Mouse (Mus musculus) CH12.LX (cell line): ENCODE measurements at regions not wholly inside any gene's neighbourhood (a gene's known extent, or its start where the extent isn't known, plus 50 kb on each side); places are given as distances from the start of the nearest gene placed in this dataset.

Experiments
- DNase-seq: peaks from one replicate; pipeline ENCODE4 v3.0.0-alpha.2; 2013; ENCODE audit errors: extremely low read depth
- H3K27ac ChIP-seq: 2 replicates; pipeline ENCODE4 v1.5.1; 2012; ENCODE audit warnings: low read depth, mild to moderate bottlenecking, control low read depth, moderate library complexity; ENCODE audit not compliant: insufficient read depth
- H3K27me3 ChIP-seq: replicated peaks from 2 replicates; pipeline ENCODE3; 2012; ENCODE audit warnings: inconsistent platforms
- H3K36me3 ChIP-seq, 2 experiments: replicated peaks in 1 of 2; 2 replicates each; pipeline versions ENCODE3 to v1.6.1; 2012; ENCODE audit warnings: inconsistent platforms in 1 of 2, low read length in 1 of 2, mild to moderate bottlenecking in 1 of 2, mixed read lengths in 1 of 2, moderate library complexity in 1 of 2; ENCODE audit not compliant: control insufficient read depth in 1 of 2, insufficient read depth in 1 of 2
- H3K4me1 ChIP-seq, 2 experiments: 2 replicates each; pipeline ENCODE4 v1.6.1; 2012; ENCODE audit warnings: inconsistent platforms in 1 of 2, moderate library complexity in 1 of 2; ENCODE audit not compliant: insufficient read depth in 2 of 2, control insufficient read depth in 1 of 2
- H3K4me2 ChIP-seq: 2 replicates; pipeline ENCODE4 v1.6.1; 2012; ENCODE audit warnings: low read depth, mild to moderate bottlenecking, control low read depth; ENCODE audit not compliant: poor library complexity, insufficient read depth, severe bottlenecking
- H3K4me3 ChIP-seq, 3 experiments: fragments of 150-350 bp in 1 of 3; sonication (generic) in 1 of 3; replicated peaks in 1 of 3; 2 replicates each; pipeline versions ENCODE3 to v1.5.1; 2011 to 2012; ENCODE audit warnings: low read depth in 2 of 3, low read length in 2 of 3, mild to moderate bottlenecking in 2 of 3, moderate library complexity in 2 of 3, control low read depth in 1 of 3, improper control_type of control experiment in 1 of 3, inconsistent platforms in 1 of 3, mixed read lengths in 1 of 3; ENCODE audit not compliant: poor library complexity in 1 of 3
- H3K79me2 ChIP-seq: replicated peaks from 2 replicates; pipeline ENCODE4 v1.6.1; 2012; ENCODE audit warnings: mild to moderate bottlenecking, moderate library complexity; ENCODE audit not compliant: control insufficient read depth, poor library complexity, insufficient read depth, severe bottlenecking; ENCODE audit errors: extremely low read depth
- H3K9ac ChIP-seq: 2 replicates; pipeline ENCODE4 v1.6.1; 2012; ENCODE audit warnings: low read depth, mild to moderate bottlenecking, control low read depth, moderate library complexity; ENCODE audit not compliant: insufficient read depth
- H3K9me3 ChIP-seq: replicated peaks from 2 replicates; pipeline ENCODE3; 2012; ENCODE audit warnings: low read length, inconsistent platforms, mixed read lengths
- BHLHE40 ChIP-seq: IDR thresholded peaks from 2 replicates; pipeline ENCODE4 v1.6.1; 2011; ENCODE audit warnings: mild to moderate bottlenecking, low read depth, low read length, improper control_type of control experiment
- CHD1 ChIP-seq: IDR thresholded peaks from 2 replicates; pipeline ENCODE4 v1.6.1; 2012; ENCODE audit warnings: low read depth, low read length, improper control_type of control experiment, inconsistent platforms
- CHD2 ChIP-seq: IDR thresholded peaks from 2 replicates; pipeline ENCODE4 v1.6.1; 2011; ENCODE audit warnings: low read length, improper control_type of control experiment
- CTCF ChIP-seq, 2 experiments: IDR thresholded peaks in 1 of 2; conservative IDR thresholded peaks in 1 of 2; 2 replicates each; pipeline ENCODE4 v1.5.1; 2011 to 2012; ENCODE audit warnings: low read depth in 2 of 2, low read length in 2 of 2, improper control_type of control experiment in 1 of 2, inconsistent platforms in 1 of 2, mild to moderate bottlenecking in 1 of 2, moderate library complexity in 1 of 2
- E2F4 ChIP-seq: IDR thresholded peaks from 2 replicates; pipeline ENCODE4 v1.6.1; 2011; ENCODE audit warnings: low read depth, low read length, improper control_type of control experiment; ENCODE audit not compliant: insufficient replicate concordance
- EP300 ChIP-seq: IDR thresholded peaks from 2 replicates; pipeline ENCODE4 v1.6.1; 2011; ENCODE audit warnings: low read length, improper control_type of control experiment
- ETS1 ChIP-seq: conservative IDR thresholded peaks from 2 replicates; pipeline ENCODE4 v1.6.1; 2012; ENCODE audit warnings: low read depth, mild to moderate bottlenecking, inconsistent platforms, low read length, improper control_type of control experiment, moderate library complexity
- GABPA ChIP-seq: IDR thresholded peaks from 2 replicates; pipeline ENCODE4 v1.6.1; 2012; ENCODE audit warnings: low read depth, low read length, improper control_type of control experiment, inconsistent platforms; ENCODE audit not compliant: insufficient replicate concordance
- HCFC1 ChIP-seq: IDR thresholded peaks from 2 replicates; pipeline ENCODE4 v1.6.1; 2012; ENCODE audit warnings: low read depth, mild to moderate bottlenecking, inconsistent platforms, low read length, improper control_type of control experiment
- IRF4 ChIP-seq: IDR thresholded peaks from 2 replicates; pipeline ENCODE4 v1.6.1; 2014; ENCODE audit warnings: low read depth, mild to moderate bottlenecking, inconsistent platforms, low read length, improper control_type of control experiment
- KAT2A ChIP-seq: IDR thresholded peaks from 2 replicates; pipeline ENCODE4 v1.6.1; 2012; ENCODE audit warnings: low read length, improper control_type of control experiment, inconsistent platforms; ENCODE audit not compliant: insufficient replicate concordance
- MAFK ChIP-seq: IDR thresholded peaks from 2 replicates; pipeline ENCODE4 v1.6.1; 2011; ENCODE audit warnings: low read length, improper control_type of control experiment; ENCODE audit not compliant: insufficient replicate concordance
- MAX ChIP-seq: IDR thresholded peaks from 2 replicates; pipeline ENCODE4 v1.6.1; 2011; ENCODE audit warnings: low read length, improper control_type of control experiment
- MAZ ChIP-seq: IDR thresholded peaks from 2 replicates; pipeline ENCODE4 v1.6.1; 2012; ENCODE audit warnings: low read depth, mild to moderate bottlenecking, inconsistent platforms, low read length, improper control_type of control experiment, moderate library complexity
- MEF2A ChIP-seq: IDR thresholded peaks from 2 replicates; pipeline ENCODE4 v1.6.1; 2014; ENCODE audit warnings: low read depth, mild to moderate bottlenecking, inconsistent platforms, low read length, improper control_type of control experiment, borderline replicate concordance
- MYC ChIP-seq: IDR thresholded peaks from 2 replicates; pipeline ENCODE4 v1.6.1; 2011; ENCODE audit warnings: low read depth, mild to moderate bottlenecking, improper control_type of control experiment, low read length
- NELFE ChIP-seq: IDR thresholded peaks from 2 replicates; pipeline ENCODE4 v1.6.1; 2011; ENCODE audit warnings: low read depth, low read length, improper control_type of control experiment
- NRF1 ChIP-seq: IDR thresholded peaks from 2 replicates; pipeline ENCODE4 v1.6.1; 2014; ENCODE audit warnings: low read depth, mild to moderate bottlenecking, inconsistent platforms, low read length, improper control_type of control experiment, moderate library complexity
- PAX5 ChIP-seq: IDR thresholded peaks from 2 replicates; pipeline ENCODE4 v1.6.1; 2012; ENCODE audit warnings: low read length, inconsistent platforms, mixed read lengths
- POLR2AphosphoS2 ChIP-seq: IDR thresholded peaks from 2 replicates; pipeline ENCODE4 v1.6.1; 2011; ENCODE audit warnings: low read depth, low read length, improper control_type of control experiment
- RAD21 ChIP-seq: IDR thresholded peaks from 2 replicates; pipeline ENCODE4 v1.6.1; 2011; ENCODE audit warnings: low read depth, mild to moderate bottlenecking, low read length, improper control_type of control experiment, moderate library complexity
- RCOR1 ChIP-seq: conservative IDR thresholded peaks from 2 replicates; pipeline ENCODE4 v1.6.1; 2012; ENCODE audit warnings: low read depth, mild to moderate bottlenecking, inconsistent platforms, low read length, improper control_type of control experiment
- SMC3 ChIP-seq: IDR thresholded peaks from 2 replicates; pipeline ENCODE4 v1.6.1; 2011; ENCODE audit warnings: low read depth, low read length, improper control_type of control experiment
- TCF12 ChIP-seq: IDR thresholded peaks from 2 replicates; pipeline ENCODE4 v1.6.1; 2014; ENCODE audit warnings: low read depth, mild to moderate bottlenecking, inconsistent platforms, low read length, improper control_type of control experiment
- UBTF ChIP-seq: IDR thresholded peaks from 2 replicates; pipeline ENCODE4 v1.6.1; 2012; ENCODE audit warnings: low read depth, mild to moderate bottlenecking, inconsistent platforms, low read length, improper control_type of control experiment, moderate library complexity
- USF1 ChIP-seq: IDR thresholded peaks from 2 replicates; pipeline ENCODE4 v1.6.1; 2014; ENCODE audit warnings: low read depth, mild to moderate bottlenecking, inconsistent platforms, low read length, improper control_type of control experiment
- USF2 ChIP-seq: conservative IDR thresholded peaks from 2 replicates; pipeline ENCODE4 v1.6.1; 2011; ENCODE audit warnings: low read depth, low read length, improper control_type of control experiment
- ZC3H11A ChIP-seq: IDR thresholded peaks from 2 replicates; pipeline ENCODE4 v1.6.1; 2012; ENCODE audit warnings: low read depth, mild to moderate bottlenecking, inconsistent platforms, low read length, improper control_type of control experiment
- ZMIZ1 ChIP-seq: IDR thresholded peaks from 2 replicates; pipeline ENCODE4 v1.6.1; 2012; ENCODE audit warnings: low read depth, mild to moderate bottlenecking, inconsistent platforms, low read length, improper control_type of control experiment
- ZNF384 ChIP-seq: IDR thresholded peaks from 2 replicates; pipeline ENCODE4 v1.6.1; 2012; ENCODE audit warnings: low read depth, low read length, improper control_type of control experiment, inconsistent platforms
- dilution Hi-C: fragments of 300-500 bp; cut with MboI; formaldehyde crosslinking; loops from 2 replicates; pipeline ENCODE4 v1.14.3; 2020; ENCODE audit warnings: low sequenced_read_pairs; ENCODE audit not compliant: extremely low pct_unique_long_range_greater_than_20kb, extremely low pct_ligation_motif_present
- in situ Hi-C: fragments of 300-500 bp; cut with MboI; formaldehyde crosslinking; loops from 3 replicates; pipeline ENCODE4 v1.14.3; 2019; ENCODE audit warnings: low sequenced_read_pairs, low pct_ligation_motif_present, low pct_unique_long_range_greater_than_20kb, mixed read lengths

DNA sequence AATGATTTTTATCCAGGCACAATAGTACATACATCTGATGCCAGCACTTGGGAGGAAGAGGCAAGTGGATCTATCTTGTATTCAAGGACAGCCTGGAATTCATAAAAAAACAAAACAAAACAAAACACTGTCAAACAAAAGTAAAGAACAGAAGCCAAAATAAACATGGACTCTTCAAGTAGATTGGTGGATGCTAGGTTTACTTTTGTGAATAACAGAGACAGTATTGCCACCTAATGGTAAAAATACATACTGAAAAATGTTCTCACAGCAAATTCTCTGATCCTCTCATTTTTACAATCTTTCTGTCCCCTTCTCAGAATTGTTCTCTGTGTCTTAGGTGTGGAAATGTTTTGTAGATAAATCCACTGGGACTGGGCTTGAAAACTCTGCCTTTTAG is 247.7 kb downstream of the Mbnl1 start:
- DNase-seq = peak; percentile 1

DNA sequence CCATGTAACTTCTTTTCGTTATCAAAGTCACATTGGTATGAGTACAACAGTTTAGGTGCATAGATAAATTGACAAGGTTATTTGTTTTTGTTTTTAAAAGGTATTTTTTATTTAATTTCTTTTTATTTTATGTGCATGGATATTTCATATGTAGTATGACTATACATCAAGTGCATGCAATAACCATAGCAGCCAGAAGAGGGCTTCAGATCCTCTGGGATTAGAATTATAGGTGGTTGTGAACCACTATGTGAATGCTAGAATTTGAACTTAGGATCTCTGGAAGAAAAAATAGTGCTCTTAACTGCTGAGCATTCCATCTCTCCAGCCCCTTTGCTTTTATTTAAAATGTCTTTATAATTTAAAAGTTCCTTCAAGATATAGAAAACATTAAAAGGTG is 258.7 kb downstream of the Mbnl1 start:
- in situ Hi-C loops = no loop called here
- no peak overlapping the region for H3K4me3 ChIP-seq
- no peaks in the 10 kb centered on the region for H3K9me3 ChIP-seq
- H3K27me3 ChIP-seq = no peaks in the 10 kb centered on the region
- H3K36me3 ChIP-seq = no peaks in the 10 kb centered on the region
- H3K27ac ChIP-seq = no peak overlapping the region
- dilution Hi-C loops = no loop called here
- peak; percentile 13 for DNase-seq
- no peak for TF ChIP-seq USF1
- no peak for TF ChIP-seq BHLHE40
- TF ChIP-seq HCFC1 = no peak
- no peak for TF ChIP-seq MAZ
- no peak for TF ChIP-seq ZNF384
- no peak for TF ChIP-seq IRF4
- TF ChIP-seq CTCF (conservative IDR thresholded peaks at IDR 0.05 in 1 of 2, IDR thresholded peaks at IDR 0.05 in 1 of 2; ENCODE audit: low read depth in 2 of 2, low read length in 2 of 2) = peak in 1 of 2 experiments; percentile 46; a peak in 2 of 4 replicates
- TF ChIP-seq KAT2A = no peak
- TF ChIP-seq PAX5 = no peak
- no peak for TF ChIP-seq E2F4
- no peak for TF ChIP-seq CHD1
- no peak for TF ChIP-seq MYC
- no peak for TF ChIP-seq ZC3H11A
- TF ChIP-seq SMC3 = peak; percentile 28; the same call in 1 of the 2 replicates
- TF ChIP-seq EP300 = no peak
- no peak for TF ChIP-seq ETS1
- TF ChIP-seq RAD21 = peak; percentile 28
- no peak for TF ChIP-seq ZMIZ1
- no peak for TF ChIP-seq RCOR1
- no peak for TF ChIP-seq MAX
- TF ChIP-seq GABPA = no peak
- no peak for TF ChIP-seq MEF2A
- TF ChIP-seq USF2 = no peak
- H3K4me2 ChIP-seq = no peak overlapping the region
- no peaks in the 10 kb centered on the region for H3K79me2 ChIP-seq
- no peaks in the 10 kb centered on the region for H3K4me1 ChIP-seq
- H3K9ac ChIP-seq = no peak overlapping the region

More for the DNA sequence above, 247.7 kb downstream of the Mbnl1 start:
- Histone ChIP-seq H3K4me3 (no peak overlapping the region), H3K4me2 (no peak overlapping the region), H3K9ac (no peak overlapping the region), H3K79me2 (no peaks in the 10 kb centered on the region), H3K4me1 (no peaks in the 10 kb centered on the region), H3K27ac (no peak overlapping the region), H3K9me3 (no peaks in the 10 kb centered on the region), H3K27me3 (no peaks in the 10 kb centered on the region), H3K36me3 (no peaks in the 10 kb centered on the region)
- in situ Hi-C loops (no loop called here), dilution Hi-C loops (no loop called here)
- TF ChIP-seq NELFE (no peak), IRF4 (no peak), CTCF (conservative IDR thresholded peaks at IDR 0.05 in 1 of 2, IDR thresholded peaks at IDR 0.05 in 1 of 2; ENCODE audit: low read depth in 2 of 2, low read length in 2 of 2) (peak in 1 of 2 experiments; percentile 52; a peak in 2 of 4 replicates), POLR2AphosphoS2 (no peak), USF2 (no peak), SMC3 (peak; percentile 39), CHD2 (no peak), NRF1 (no peak), RAD21 (peak; percentile 76), UBTF (no peak), MEF2A (no peak), TCF12 (no peak), ETS1 (no peak), CHD1 (no peak), ZNF384 (no peak), BHLHE40 (no peak), MAX (no peak), ZC3H11A (0 out of 2 replicates have a peak, but pooled peaks have one; percentile 3), KAT2A (no peak), E2F4 (no peak), MAFK (no peak)
